Mouse (Mus musculus) G1E (cell line): Measurements from ENCODE around the gene Stra6l. TPM values are rescaled to one million over a fixed set of nuclear protein-coding genes. Genes with fewer than 3 reads are reported as not detected.
A peak's percentile ranks its signal among the peaks of the same experiment; 100 is the strongest.

Experiments used
- ATAC-seq: 2 replicates; pipeline ENCODE4 v1.8.0; 2016; ENCODE audit warnings: mild to moderate bottlenecking; ENCODE audit not compliant: insufficient number of reproducible peaks, poor library complexity, low FRiP score, severe bottlenecking; ENCODE audit errors: extremely low read depth
- DNase-seq: peaks from one replicate; pipeline ENCODE4 v3.0.0; 2012; ENCODE audit warnings: low spot score
- H3K27me3 ChIP-seq: 2 replicates; pipeline ENCODE4 v1.6.1; 2012; ENCODE audit warnings: mild to moderate bottlenecking, low read length, inconsistent platforms; ENCODE audit not compliant: insufficient read depth
- H3K36me3 ChIP-seq: replicated peaks from 2 replicates; pipeline ENCODE3; 2012; ENCODE audit warnings: mild to moderate bottlenecking, inconsistent platforms
- H3K4me1 ChIP-seq: 2 replicates; pipeline ENCODE4 v1.6.1; 2012; ENCODE audit warnings: low read depth, low read length, inconsistent platforms, mixed read lengths; ENCODE audit not compliant: insufficient read depth
- H3K4me3 ChIP-seq: 2 replicates; pipeline ENCODE4 v1.5.1; 2012; ENCODE audit warnings: low read depth, mild to moderate bottlenecking, inconsistent platforms, low read length, moderate library complexity, mixed read lengths
- H3K9me3 ChIP-seq: replicated peaks from 2 replicates; pipeline ENCODE4 v1.6.1; 2012; ENCODE audit warnings: inconsistent platforms
- CTCF ChIP-seq: IDR thresholded peaks from 2 replicates; pipeline ENCODE4 v1.5.1; 2012; ENCODE audit warnings: low read depth, low read length, inconsistent platforms, mixed read lengths
- GATA1 ChIP-seq: IDR thresholded peaks from 2 replicates; pipeline ENCODE4 v1.6.1; 2012; ENCODE audit warnings: borderline replicate concordance, low read length, inconsistent platforms, mixed read lengths
- GATA2 ChIP-seq: IDR thresholded peaks from 2 replicates; pipeline ENCODE4 v1.6.1; 2012; ENCODE audit warnings: low read depth, low read length, inconsistent platforms, borderline replicate concordance
- POLR2AphosphoS5 ChIP-seq: IDR thresholded peaks from 2 replicates; pipeline ENCODE4 v1.6.1; 2012; ENCODE audit warnings: low read depth, low read length, inconsistent platforms; ENCODE audit not compliant: insufficient replicate concordance
- TAL1 ChIP-seq: conservative IDR thresholded peaks from 2 replicates; pipeline ENCODE4 v1.6.1; 2012; ENCODE audit warnings: low read depth, low read length, inconsistent platforms, mixed read lengths
- polyA plus RNA-seq: library from polyadenylated mRNA; stranded (reverse); fragments of >175 nt; gene quantifications from 2 replicates; pipeline ENCODE4 v1.2.3, GENCODE M21; 2012
- total RNA-seq, 2 experiments: library from RNA; stranded (forward) in 1 of 2; stranded (reverse) in 1 of 2; fragments of 200-1000 nt in 1 of 2; fragments of >200 nt in 1 of 2; fragmentation: Nextera tagmentation in 1 of 2; gene quantifications; 2 replicates each; pipeline ENCODE4 v1.2.3; 2014 to 2017

The Stra6l gene
- total and polyA plus RNA-seq, 3 experiments, result 0.33 TPM; not detected in 2

DNA sequence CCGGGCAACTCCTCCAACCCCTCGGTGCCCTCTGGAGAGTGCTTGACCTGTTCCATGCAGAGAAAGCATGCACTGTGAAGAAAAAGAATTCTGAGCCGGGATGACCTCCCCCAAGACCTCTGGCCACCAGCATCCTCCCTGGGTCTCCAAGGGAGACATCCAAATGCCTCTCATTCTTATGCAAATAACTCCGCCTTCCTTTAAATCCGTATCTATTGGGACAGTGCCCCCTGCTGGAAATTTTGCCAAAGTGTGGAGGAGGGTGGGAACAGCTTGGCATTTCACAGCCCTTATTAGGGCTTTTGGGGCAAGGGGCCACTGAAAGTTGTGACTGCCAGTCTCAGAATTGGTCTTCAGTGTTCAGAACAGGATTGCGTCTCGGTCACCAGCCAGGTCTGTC is 32.9 kb upstream of the Stra6l start:
- Histone ChIP-seq H3K4me3 (no peak overlapping the region), H3K27me3 (peaks cover 23% of the 10 kb centered on the region), H3K9me3 (no peaks in the 10 kb centered on the region), H3K36me3 (no peaks in the 10 kb centered on the region), H3K4me1 (no peaks in the 10 kb centered on the region)
- ATAC-seq, result no peak
- no peak for TF ChIP-seq GATA2
- TF ChIP-seq GATA1, result no peak
- TF ChIP-seq TAL1, result no peak
- TF ChIP-seq CTCF, result no peak; the same call in 1 of the 2 replicates
- no peak for TF ChIP-seq POLR2AphosphoS5
- DNase-seq, result no peak

GRCm38 (mm10) chr4:45818814-45819207 is 29.7 kb upstream of the Stra6l start:
- peaks cover 15% of the 10 kb centered on the region for H3K27me3 ChIP-seq

DNA sequence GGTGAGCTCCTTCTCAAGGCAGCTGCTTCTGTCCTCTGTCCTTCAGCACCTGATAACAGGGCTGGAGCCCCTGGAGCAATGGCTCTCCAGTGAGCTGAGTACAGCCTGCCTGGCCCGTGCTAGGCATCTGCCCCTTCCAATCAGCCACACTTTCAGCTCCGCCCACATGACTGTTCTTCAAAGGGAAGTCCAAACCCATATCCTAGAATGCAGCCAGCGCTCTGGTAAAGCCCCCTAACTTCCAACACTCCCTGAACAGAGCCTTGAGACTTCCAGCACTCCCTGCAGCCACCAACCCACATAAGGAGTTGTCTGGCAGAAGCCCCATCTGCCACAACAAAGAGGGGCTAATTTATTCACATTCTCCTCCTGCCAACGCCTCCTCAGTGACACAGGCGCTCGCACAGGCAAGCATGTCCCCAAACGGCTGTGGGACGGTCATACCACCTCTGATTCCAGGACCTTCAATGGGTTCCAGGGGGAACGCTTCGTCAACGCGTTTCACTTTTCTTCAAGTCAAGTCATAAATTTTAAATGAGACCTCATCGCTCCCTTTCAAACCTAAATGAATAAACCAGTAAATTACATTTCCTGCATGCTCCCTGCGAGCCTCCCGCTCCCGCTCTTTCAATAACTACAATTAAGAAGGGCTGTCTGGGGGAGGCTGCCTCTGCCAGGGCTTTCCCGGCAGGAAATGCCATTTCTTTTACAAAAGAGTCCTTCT is 29.1 kb upstream of the Stra6l start:
- Histone ChIP-seq H3K4me1 (no peaks in the 10 kb centered on the region), H3K27me3 (peaks cover 17% of the 10 kb centered on the region), H3K4me3 (no peak overlapping the region), H3K9me3 (no peaks in the 10 kb centered on the region), H3K36me3 (no peaks in the 10 kb centered on the region)
- DNase-seq (no peak), ATAC-seq (no peak)
- no peak for TF ChIP-seq CTCF
- TF ChIP-seq TAL1, result no peak
- no peak for TF ChIP-seq POLR2AphosphoS5
- TF ChIP-seq GATA1, result no peak
- no peak for TF ChIP-seq GATA2

More at GRCm38 (mm10) chr4:45818814-45819207, 29.7 kb upstream of the Stra6l start:
- Histone ChIP-seq H3K36me3 (no peaks in the 10 kb centered on the region), H3K4me3 (no peak overlapping the region), H3K4me1 (no peaks in the 10 kb centered on the region), H3K9me3 (no peaks in the 10 kb centered on the region)
- no peak for ATAC-seq
- TF ChIP-seq POLR2AphosphoS5 (no peak), CTCF (no peak), GATA2 (no peak), TAL1 (no peak), GATA1 (no peak)
- no peak for DNase-seq

DNA sequence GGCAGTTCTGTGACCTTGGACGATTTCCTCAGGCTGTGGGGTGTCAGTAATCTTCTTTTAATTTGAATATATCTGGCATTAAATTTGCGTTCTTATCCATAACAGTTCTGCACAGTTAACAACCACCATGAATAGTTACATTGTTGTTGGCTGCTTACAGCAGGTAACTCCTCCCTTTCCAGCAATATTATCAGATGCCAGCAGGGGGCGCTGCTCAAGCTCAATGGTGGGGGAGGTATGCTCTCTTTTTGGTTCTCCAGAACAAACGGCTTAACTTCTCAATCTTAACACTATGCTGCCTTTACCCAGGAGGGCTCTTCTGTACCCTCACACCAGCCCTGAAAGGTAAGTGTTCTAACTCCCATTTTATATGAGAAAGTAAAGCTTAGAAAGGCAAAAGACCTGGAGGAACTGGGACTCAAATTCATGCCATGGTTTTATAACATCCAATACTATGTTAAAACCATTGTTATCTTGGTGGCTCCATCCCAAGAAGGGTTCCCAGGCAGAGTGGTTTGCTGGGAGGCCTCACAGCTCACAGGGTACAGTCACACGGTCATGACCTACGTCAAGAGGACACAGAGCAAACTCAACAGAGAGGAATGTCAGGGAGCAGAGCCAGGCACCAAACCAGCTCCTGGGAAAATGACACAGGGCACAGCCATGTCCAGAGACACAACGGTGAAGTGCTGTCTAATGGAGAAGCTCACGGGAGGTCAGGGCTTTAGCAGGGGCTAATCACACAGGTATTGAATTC is 28.2 kb upstream of the Stra6l start:
- ATAC-seq, result no peak
- H3K9me3 ChIP-seq, result no peaks in the 10 kb centered on the region
- no peaks in the 10 kb centered on the region for H3K4me1 ChIP-seq
- DNase-seq, result peak; percentile 22
- no peak overlapping the region for H3K4me3 ChIP-seq
- peaks cover 14% of the 10 kb centered on the region for H3K27me3 ChIP-seq
- H3K36me3 ChIP-seq, result no peaks in the 10 kb centered on the region
- TF ChIP-seq CTCF, result peak; percentile 46
- no peak for TF ChIP-seq TAL1

- Histone ChIP-seq H3K9me3 (no peaks in the 10 kb centered on the region), H3K27me3 (peaks cover 19% of the 10 kb centered on the region), H3K36me3 (no peaks in the 10 kb centered on the region), H3K4me3 (no peak overlapping the region), H3K4me1 (no peaks in the 10 kb centered on the region)
- DNase-seq (no peak), ATAC-seq (no peak)
- TF ChIP-seq GATA2 (no peak), GATA1 (no peak), POLR2AphosphoS5 (no peak), CTCF (no peak), TAL1 (no peak)
These were observed 26.5 kb upstream of the Stra6l start for GRCm38 (mm10) chr4:45821995-45822394.

GRCm38 (mm10) chr4:45822781-45823575 is 25.5 kb upstream of the Stra6l start:
- Histone ChIP-seq H3K9me3 (no peaks in the 10 kb centered on the region), H3K27me3 (peaks cover 19% of the 10 kb centered on the region), H3K36me3 (no peaks in the 10 kb centered on the region), H3K4me3 (no peak overlapping the region), H3K4me1 (no peaks in the 10 kb centered on the region)
- TF ChIP-seq POLR2AphosphoS5, result no peak
- TF ChIP-seq GATA1, result no peak
- TF ChIP-seq CTCF, result no peak
- TF ChIP-seq TAL1, result no peak
- DNase-seq (no peak), ATAC-seq (no peak)
